Mouse (Mus musculus): ENCODE measurements around the gene Slc35d1. TPM values are rescaled to one million over a fixed set of nuclear protein-coding genes. Genes with fewer than 3 reads are reported as not detected.
"Not testable (repeated sequence)": the region's sequence is repeated elsewhere in the genome, so short reads cannot be mapped to it uniquely, and the experiment has no call there.

The Slc35d1 gene
- total RNA-seq, 2 experiments from 2014 or later, result 14.7 to 17.2 TPM

DNA sequence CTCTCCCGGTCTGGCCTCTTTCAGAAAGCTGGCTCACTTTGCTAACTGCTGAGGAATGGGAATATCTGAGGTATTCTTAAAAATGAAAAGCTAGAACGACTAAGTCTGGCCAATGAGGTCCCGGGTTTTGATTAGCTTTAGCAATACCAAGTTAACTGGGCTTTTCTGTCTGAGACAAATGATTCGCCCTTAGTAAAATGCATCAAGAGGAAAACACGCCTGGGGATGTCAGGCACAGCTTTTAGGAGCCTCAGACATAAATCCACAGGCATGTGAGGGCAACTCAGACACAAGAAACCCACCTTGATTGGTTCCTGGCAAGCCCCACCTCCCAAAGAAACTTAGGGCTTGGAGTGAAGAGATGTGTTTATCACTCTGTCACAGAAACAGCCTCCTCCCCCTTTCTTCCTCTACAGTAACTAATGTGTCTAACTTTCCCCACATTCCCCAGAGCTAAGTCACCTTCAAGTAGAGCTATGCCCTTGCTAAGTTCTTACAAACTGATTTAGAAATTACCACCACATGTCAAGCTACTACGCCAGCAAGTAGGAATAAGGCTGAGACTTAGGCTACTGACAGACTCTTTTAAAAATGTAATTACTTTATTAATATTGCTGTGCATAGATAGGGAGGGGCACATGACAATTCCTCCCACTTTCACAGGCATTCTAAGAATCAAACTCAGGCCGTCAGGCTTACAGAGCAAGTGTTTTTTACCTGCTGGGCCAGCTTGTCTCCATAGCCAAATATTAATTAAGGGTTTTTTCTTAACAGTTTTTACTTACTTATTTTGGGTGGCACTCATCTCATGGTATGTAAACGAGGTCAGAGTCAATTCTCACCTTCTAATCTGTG lies 26.0 kb downstream of the Slc35d1 start:
- DNase-seq (ENCODE audit: low spot score in 2 of 2), result no peak

DNA sequence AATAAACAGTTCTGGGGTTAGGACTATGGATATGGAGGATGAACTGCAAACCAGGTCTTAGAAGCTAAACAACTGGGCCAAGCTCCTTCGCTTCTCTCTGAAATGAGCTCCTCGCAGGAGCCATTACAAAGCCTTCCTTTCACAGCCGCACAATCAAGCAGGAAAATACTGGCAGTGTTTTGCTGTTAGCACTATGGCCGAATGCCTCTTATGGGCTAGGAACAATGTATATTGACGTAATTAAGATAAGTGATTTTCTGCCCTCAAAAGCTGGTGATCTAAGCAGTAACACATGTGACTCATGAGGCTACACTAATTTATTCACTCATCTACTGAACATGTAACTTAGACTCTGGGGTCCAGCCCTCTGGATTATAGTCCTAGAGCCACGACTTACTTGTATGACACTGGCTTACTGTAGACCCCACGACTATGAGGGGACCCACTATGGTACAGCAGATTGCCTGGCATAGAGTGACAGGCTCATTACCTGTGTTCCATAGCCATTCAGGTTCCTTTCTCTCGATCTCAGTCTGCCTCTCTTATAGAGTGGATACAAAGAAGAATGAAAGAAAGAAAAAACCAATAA lies 34.6 kb downstream of the Slc35d1 start:
- no peak for DNase-seq (ENCODE audit: low spot score in 2 of 2)

- DNase-seq (ENCODE audit: low spot score in 2 of 2), result no peak
These were observed 35.4 kb downstream of the Slc35d1 start for GRCm38 (mm10) chr4:103179581-103179980.

DNA sequence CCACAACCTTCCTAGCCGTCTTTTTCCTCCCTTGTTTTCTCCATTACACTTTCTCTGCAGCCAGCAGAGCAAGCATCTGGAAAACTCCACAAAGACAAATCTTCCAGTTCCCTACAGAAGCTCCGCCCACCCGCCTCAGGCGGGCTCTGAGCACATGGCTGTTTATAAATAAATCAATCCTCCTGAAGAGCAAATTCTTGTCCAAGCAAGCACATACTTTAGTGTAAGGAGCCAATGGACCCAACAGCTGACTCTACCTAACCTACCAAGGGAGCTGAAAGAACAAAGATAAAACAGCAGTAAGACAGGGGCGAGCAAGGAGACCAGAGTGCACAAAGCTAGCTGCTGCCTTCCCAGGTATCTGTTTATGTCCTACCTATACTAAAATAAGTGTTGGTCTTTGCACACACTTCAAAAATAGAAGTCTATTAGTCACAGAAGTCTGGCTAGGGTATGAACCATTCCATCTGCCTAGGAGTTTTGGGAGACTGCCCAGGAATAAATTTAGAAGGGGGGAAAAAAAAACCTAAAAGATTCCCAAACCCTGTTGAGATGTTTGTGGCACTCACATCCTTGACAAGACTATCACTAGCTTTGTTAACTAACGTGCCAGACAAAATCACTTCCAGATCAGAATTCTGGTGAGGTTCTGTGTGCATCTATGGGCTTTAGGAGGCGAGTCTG lies 36.2 kb downstream of the Slc35d1 start:
- DNase-seq (ENCODE audit: low spot score in 2 of 2), result peak in 1 of 2 experiments; percentile 14

- no peak for DNase-seq (ENCODE audit: low spot score in 2 of 2)
These were observed 37.3 kb downstream of the Slc35d1 start for GRCm38 (mm10) chr4:103177681-103178080.

DNA sequence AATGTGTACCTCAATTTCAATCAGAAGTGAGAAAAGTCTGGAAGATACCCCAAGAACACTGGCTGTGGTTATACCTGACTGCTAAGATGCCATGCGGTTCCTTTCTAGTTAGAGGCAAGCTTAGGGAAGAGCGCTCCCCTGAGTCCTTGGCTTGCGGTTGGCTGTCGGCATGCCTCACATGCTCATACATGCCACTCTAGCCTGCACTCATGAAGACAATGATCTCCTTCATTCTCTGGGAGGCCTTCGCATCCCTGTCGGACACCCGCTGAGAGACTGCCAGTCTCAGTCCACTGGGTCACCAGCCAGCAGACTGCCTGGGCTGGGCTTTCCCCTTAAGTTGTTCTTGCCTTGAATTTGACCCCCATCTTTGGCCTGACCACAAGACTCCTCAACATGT lies 41.0 kb downstream of the Slc35d1 start:
- peak in 1 of 2 experiments; percentile 16 for DNase-seq (ENCODE audit: low spot score in 2 of 2)

DNA sequence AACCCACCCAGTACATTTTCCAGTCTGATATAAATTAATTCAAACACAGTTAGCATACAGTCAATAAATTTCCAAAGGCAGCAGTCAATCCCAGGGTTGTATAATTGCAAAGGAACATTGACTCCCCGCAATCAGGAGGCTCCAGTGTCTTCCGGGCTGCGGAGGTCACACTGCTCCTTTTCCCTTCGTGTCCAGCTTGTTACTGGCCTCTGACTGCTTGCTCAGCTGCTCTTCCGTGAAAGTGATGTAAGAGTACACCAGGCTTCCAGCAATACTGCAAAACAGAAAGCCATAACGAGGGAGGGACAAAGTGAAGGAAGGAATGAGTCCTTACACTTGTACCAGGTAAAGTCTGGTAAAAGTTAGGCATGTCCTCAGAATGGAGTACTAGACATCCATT lies 41.5 kb downstream of the Slc35d1 start:
- no peak for DNase-seq (ENCODE audit: low spot score in 2 of 2)

- DNase-seq (ENCODE audit: low spot score in 2 of 2), result no peak
These were observed 43.7 kb downstream of the Slc35d1 start for GRCm38 (mm10) chr4:103171256-103171655.

DNA sequence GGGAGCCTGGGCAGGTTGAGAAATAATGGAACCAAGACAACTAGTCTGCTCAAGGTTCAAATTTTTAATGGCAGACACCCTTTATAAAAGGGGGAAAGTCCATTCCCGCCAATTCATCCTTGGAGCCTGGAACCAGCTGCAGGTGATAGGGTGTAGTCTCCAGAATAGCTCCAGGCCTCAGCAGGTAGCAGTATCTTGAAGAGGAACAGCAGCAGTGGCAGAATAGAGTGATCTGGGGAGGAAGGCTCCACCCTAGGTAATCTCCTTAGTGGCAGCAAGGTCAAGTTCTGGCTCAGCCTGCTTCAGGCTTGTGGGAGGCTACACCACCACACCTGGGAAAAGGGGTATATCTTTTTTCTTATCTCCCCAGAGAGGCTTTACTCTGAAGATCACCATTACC lies 48.8 kb downstream of the Slc35d1 start:
- not testable (repeated sequence) for DNase-seq (ENCODE audit: low spot score in 2 of 2)

- no peak for DNase-seq (ENCODE audit: low spot score in 2 of 2)
These were observed 56.2 kb downstream of the Slc35d1 start for GRCm38 (mm10) chr4:103158781-103159180.

GRCm38 (mm10) chr4:103151946-103152345 lies 63.0 kb downstream of the Slc35d1 start:
- no peak for DNase-seq (ENCODE audit: low spot score in 2 of 2)

- peak; percentile 83 to 87 for DNase-seq (ENCODE audit: low spot score in 2 of 2)
These were observed 68.6 kb downstream of the Slc35d1 start for GRCm38 (mm10) chr4:103146339-103146738.

DNA sequence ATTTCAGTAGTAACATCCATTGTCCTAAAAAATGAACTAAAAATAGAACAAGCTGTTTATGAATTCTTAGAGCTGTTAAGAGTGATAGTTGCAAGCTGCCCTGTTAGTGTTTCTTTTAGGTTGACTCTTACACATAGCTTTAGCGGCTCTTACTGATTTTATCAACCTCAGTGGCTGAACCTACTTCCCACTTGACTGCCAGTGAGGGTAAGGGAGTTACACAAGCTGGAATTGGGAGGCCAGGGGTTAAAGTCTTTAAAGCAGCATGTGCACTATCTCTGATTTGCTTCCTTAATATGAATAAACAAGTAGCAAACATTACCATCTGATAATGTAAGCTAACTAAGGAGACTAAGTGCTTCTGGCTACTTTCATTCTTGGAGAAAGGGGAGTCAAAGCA lies 78.0 kb downstream of the Slc35d1 start:
- DNase-seq (ENCODE audit: low spot score in 2 of 2), result no peak

DNA sequence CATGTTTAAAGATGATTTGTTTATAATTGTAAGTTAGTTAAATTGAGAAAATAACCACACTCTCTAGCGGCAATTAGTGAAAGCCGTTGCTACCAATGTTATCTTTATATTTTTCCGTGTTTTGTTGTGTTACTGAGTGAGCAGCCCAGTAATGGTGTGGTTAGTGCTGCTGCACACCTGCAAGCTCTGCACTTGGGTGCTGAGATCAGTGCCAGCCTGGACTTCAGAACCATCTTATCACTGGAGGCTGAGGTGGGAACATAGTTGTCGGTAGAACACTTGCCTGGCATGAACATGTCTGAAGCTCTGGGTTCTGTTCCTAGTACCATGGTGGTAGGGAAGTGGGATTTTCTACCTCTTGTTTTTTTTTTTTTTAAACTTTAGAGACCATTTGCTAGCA lies 88.4 kb downstream of the Slc35d1 start:
- no peak for DNase-seq (ENCODE audit: low spot score in 2 of 2)

DNA sequence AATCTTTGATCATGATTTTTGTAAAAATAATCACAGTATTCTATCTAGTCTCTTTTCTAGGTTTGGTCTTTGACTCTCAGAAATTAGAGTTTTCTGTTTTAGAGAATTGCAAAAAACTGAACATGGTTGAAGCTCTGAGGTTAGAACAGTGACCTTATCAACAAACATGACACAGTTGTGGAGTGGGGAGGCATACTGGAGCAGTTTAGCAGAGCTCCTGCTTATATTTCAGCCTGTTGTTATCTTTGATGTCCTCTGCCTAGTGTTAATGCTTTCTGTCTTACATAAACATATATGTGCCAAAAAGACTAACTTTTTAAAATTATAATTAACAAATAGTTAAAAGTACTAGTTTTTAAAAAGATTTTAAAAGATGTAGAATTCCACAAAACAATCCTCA lies 91.4 kb downstream of the Slc35d1 start:
- no peak for DNase-seq (ENCODE audit: low spot score in 2 of 2)

DNA sequence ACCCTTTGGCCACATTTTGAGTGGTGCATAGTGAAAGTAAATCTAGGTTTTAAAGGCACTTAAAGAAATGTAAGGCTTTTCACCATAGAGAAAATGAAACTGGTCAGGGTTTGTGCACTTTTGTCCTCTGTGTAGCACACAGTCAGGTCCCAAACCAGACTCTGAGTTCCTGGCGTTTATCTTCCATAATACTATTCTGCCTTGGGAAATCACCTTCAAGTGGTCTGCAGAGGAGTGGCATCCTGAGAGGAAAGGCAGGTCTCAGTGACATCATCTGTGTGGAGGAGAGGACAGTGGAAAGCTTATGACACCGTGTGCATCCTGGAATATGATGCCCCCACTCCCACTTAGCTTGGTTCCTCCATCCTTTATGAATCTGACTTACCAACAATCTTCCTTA lies 91.9 kb downstream of the Slc35d1 start:
- no peak for DNase-seq (ENCODE audit: low spot score in 2 of 2)

DNA sequence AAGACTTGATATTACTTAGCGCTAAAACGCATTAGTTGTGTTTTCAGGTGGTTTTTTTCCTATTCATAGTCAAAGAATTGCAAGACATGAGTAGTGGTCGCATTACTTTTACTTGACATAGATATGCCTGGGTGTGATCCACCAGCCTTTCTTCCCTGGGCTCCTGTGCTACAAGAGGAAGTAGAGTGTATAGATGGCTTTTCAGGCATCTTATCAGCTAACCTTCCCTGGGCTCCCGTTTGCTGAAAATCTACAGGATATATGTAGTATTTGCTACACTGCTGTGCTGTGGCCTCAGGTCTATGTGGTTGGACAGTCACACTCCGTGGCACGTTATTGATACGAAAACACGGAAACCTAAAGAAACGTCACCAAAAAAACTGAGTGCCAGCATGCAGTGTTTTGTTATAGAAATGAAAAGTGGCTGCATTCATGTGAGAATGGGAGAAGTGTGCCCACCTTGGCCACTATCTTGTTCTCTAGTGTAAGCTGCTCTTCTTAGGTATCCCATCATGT lies 94.0 kb downstream of the Slc35d1 start:
- DNase-seq (ENCODE audit: low spot score in 2 of 2), result no peak

Other genes with a start within 250 kb of the Slc35d1 start
- 1 to 10 TPM; 1.1 to 1.3 TPM for gene Tctex1d1, start 236.6 kb downstream of the Slc35d1 start, total RNA-seq (2021)
- gene Insl5, start 188.3 kb downstream of the Slc35d1 start, total RNA-seq (2021), result not detected
- 10 to 100 TPM; 45.8 to 53.8 TPM for gene Mier1, start 100.8 kb downstream of the Slc35d1 start, total RNA-seq (2021)
- gene Wdr78, start 100.6 kb downstream of the Slc35d1 start, total RNA-seq (2021), result 10 to 100 TPM in 1 of 2 experiments, 1 to 10 TPM in 1; 9.3 to 10.9 TPM
- not detected for gene 4921539E11Rik, start 75.7 kb upstream of the Slc35d1 start, total RNA-seq (2021)
- 1 to 10 TPM; 6.9 to 9.2 TPM for gene Oma1, start 98.6 kb upstream of the Slc35d1 start, total RNA-seq (2021)

All from layer of hippocampus, postnatal 10 days (tissue).